ENCODE assay signal across 13 mouse cellular contexts in the genomic region with DNA sequence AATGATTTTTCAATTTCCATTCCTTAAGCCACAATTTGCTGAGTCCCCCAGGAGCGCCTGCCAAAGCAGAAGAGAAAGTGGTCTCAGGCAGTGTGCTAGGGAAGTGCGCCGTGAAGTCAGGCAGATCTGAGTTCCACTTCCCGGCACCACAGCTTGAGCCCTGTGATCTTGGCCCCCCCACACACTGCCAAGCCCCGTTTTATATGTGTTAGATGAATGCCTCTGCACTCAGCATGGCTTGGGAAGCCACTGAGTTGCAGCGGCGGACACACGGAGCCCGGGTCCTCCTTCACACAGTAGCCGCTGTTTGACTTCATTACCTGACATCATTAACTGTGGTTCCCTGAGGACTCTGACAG.
DNase-seq lines count a peak whose midpoint lies in the region; ATAC-seq and TF ChIP-seq lines count a peak whose summit lies in the region.
"Had no signal": no experiment of that assay in that cellular context is flagged by ENCODE, and none has a peak within 500 bp of the region (broad histone marks: within the 10 kb centered on the region; RNA-seq: fewer than 3 reads in every experiment).

No protein-coding gene starts in this region.

- H3K4me1 ChIP-seq in bone marrow, adult 2 months (ENCODE audit: control insufficient read depth, insufficient read depth, low read length), result peaks cover 7% of the 10 kb centered on the region; the same call in 1 of the 2 replicates
- H3K4me1 ChIP-seq in hindbrain, embryonic 13.5 days (replicated peaks), result peaks cover 23% of the 10 kb centered on the region
- peaks cover 9% of the 10 kb centered on the region; the same call in 1 of the 2 replicates for H3K4me1 ChIP-seq in neural tube, embryonic 14.5 days (ENCODE audit: control insufficient read depth, insufficient read depth, low read length)
- H3K4me1 ChIP-seq in kidney, adult 2 months (ENCODE audit: control insufficient read depth, insufficient read depth, low read length), result no peaks in the 10 kb centered on the region; the same call in 1 of the 2 replicates

- H3K36me3 ChIP-seq in hindbrain, embryonic 13.5 days, result peaks cover 13% of the 10 kb centered on the region; the same call in 1 of the 2 replicates
- no peaks in the 10 kb centered on the region for H3K36me3 ChIP-seq in neural tube, embryonic 14.5 days (ENCODE audit: control insufficient read depth, insufficient read depth, low read length)
- peaks cover 1% of the 10 kb centered on the region; the same call in 1 of the 2 replicates for H3K36me3 ChIP-seq in kidney, adult 2 months (ENCODE audit: control insufficient read depth, insufficient read depth, low read length)

- 73% methylated on average over 10 of the region's 10 CpGs for WGBS in bone marrow, adult 2 months
- 44% methylated on average over 10 of the region's 10 CpGs for WGBS in hindbrain, embryonic 13.5 days
- 49% methylated on average over 10 of the region's 10 CpGs for WGBS in neural tube, embryonic 14.5 days
- WGBS in kidney, adult 2 months, result 69% methylated on average over 10 of the region's 10 CpGs

- ATAC-seq in hindbrain, embryonic 13.5 days (ENCODE audit: low FRiP score), result no peak
- no peak for ATAC-seq in neural tube, embryonic 14.5 days (ENCODE audit: low read depth)
- ATAC-seq: activated CD4-positive, CD25-positive, alpha-beta regulatory T cell, adult 4 months had no signal

- peak; percentile 20 for DNase-seq in layer of hippocampus, adult 11-12 months (ENCODE audit: low spot score)
- no peak for DNase-seq in layer of hippocampus, adult 8-10 months (ENCODE audit: low spot score in 2 of 2)
- DNase-seq in kidney, adult 2 months, result no peak
- DNase-seq in urinary bladder, adult 2 months (ENCODE audit: low spot score), result no peak
- no peak for DNase-seq in Muller cell, postnatal 12 days (ENCODE audit: inconsistent ontology term)
- DNase-seq: embryo, embryonic 11 days; right cerebral cortex, postnatal 14 days had no signal

- H3K4me3 ChIP-seq in bone marrow, adult 2 months (replicated peaks; ENCODE audit: control insufficient read depth, low read depth, low read length), result no peak overlapping the region
- no peak overlapping the region for H3K4me3 ChIP-seq in hindbrain, embryonic 13.5 days
- no peak overlapping the region for H3K4me3 ChIP-seq in neural tube, embryonic 14.5 days (ENCODE audit: low read depth, low read length)
- no peak overlapping the region for H3K4me3 ChIP-seq in kidney, adult 2 months (ENCODE audit: insufficient read depth, low read depth, low read length)
- H3K4me3 ChIP-seq: heart, embryonic 15.5 days; myocyte had no signal

- TF ChIP-seq POLR2A in bone marrow, adult 2 months (IDR thresholded peaks at IDR 0.05; ENCODE audit: borderline replicate concordance, control insufficient read depth, low read depth, low read length), result 0 out of 2 replicates have a peak, but pooled peaks have one; percentile 31
- no peak for TF ChIP-seq POLR2A in kidney, adult 2 months (IDR thresholded peaks at IDR 0.05; ENCODE audit: low read depth, low read length)

- no peaks in the 10 kb centered on the region for H3K27me3 ChIP-seq in hindbrain, embryonic 13.5 days
- H3K27me3 ChIP-seq in neural tube, embryonic 14.5 days (ENCODE audit: control insufficient read depth, insufficient read depth, low read length), result no peaks in the 10 kb centered on the region
- H3K27me3 ChIP-seq in kidney, adult 2 months (replicated peaks; ENCODE audit: control insufficient read depth, insufficient read depth, low read length), result no peaks in the 10 kb centered on the region
- H3K27me3 ChIP-seq: heart, embryonic 15.5 days had no signal

- H3K9ac ChIP-seq in hindbrain, embryonic 13.5 days, result peak overlapping the region; percentile 13
- H3K9ac ChIP-seq in neural tube, embryonic 14.5 days (replicated peaks; ENCODE audit: low read depth, low read length), result no peak overlapping the region
- H3K9ac ChIP-seq: heart, embryonic 15.5 days had no signal

- H3K4me2 ChIP-seq in hindbrain, embryonic 13.5 days, result no peak overlapping the region
- no peak overlapping the region for H3K4me2 ChIP-seq in neural tube, embryonic 14.5 days (ENCODE audit: low read depth, low read length)
- H3K4me2 ChIP-seq: heart, embryonic 15.5 days had no signal

- peak overlapping the region; percentile 84 for H3K27ac ChIP-seq in bone marrow, adult 2 months (ENCODE audit: control insufficient read depth, insufficient read depth, low read depth, low read length, poor library complexity)
- peak overlapping the region; percentile 53 for H3K27ac ChIP-seq in hindbrain, embryonic 13.5 days
- 0 out of 2 replicates have a peak overlapping the region, but pooled peaks have one; percentile 1 for H3K27ac ChIP-seq in neural tube, embryonic 14.5 days (ENCODE audit: low read depth, low read length)
- H3K27ac ChIP-seq in kidney, adult 2 months (ENCODE audit: insufficient read depth, low read depth, low read length), result no peak overlapping the region
- H3K27ac ChIP-seq: heart, embryonic 15.5 days had no signal

- TF ChIP-seq CTCF in bone marrow, adult 2 months (IDR thresholded peaks at IDR 0.05; ENCODE audit: control insufficient read depth, insufficient read depth, low read length), result no peak
- no peak for TF ChIP-seq CTCF in kidney, adult 2 months (conservative IDR thresholded peaks at IDR 0.05; ENCODE audit: insufficient read depth, insufficient read length, low read depth, low read length)

- H3K9me3 ChIP-seq in hindbrain, embryonic 13.5 days, result no peaks in the 10 kb centered on the region
- no peaks in the 10 kb centered on the region for H3K9me3 ChIP-seq in neural tube, embryonic 14.5 days (ENCODE audit: control insufficient read depth, low read length)
- H3K9me3 ChIP-seq: heart, embryonic 15.5 days had no signal
